Mouse (Mus musculus) hindbrain, embryonic 10.5 days (tissue): ENCODE data around the gene Olfr788. TPM values are rescaled to one million over a fixed set of nuclear protein-coding genes. Genes with fewer than 3 reads are reported as not detected.

Source experiments
- DNase-seq: peaks from one replicate; pipeline ENCODE4 v3.0.0-alpha.2; 2017; ENCODE audit warnings: low spot score
- H3K27ac ChIP-seq: fragments of 300-500 bp; sonication (generic); 2 replicates; pipeline ENCODE4 v1.5.1; 2016; ENCODE audit warnings: mild to moderate bottlenecking, moderate library complexity
- H3K27me3 ChIP-seq: fragments of 300-500 bp; sonication (generic); 2 replicates; pipeline ENCODE4 v1.6.1; 2016; ENCODE audit warnings: mild to moderate bottlenecking; ENCODE audit not compliant: poor library complexity, insufficient read depth, severe bottlenecking
- H3K36me3 ChIP-seq: fragments of 300-500 bp; sonication (generic); 2 replicates; pipeline ENCODE4 v1.6.1; 2016; ENCODE audit warnings: mild to moderate bottlenecking, moderate library complexity
- H3K4me1 ChIP-seq: fragments of 300-500 bp; sonication (generic); replicated peaks from 2 replicates; pipeline ENCODE4 v1.6.1; 2016; ENCODE audit warnings: mild to moderate bottlenecking
- H3K4me3 ChIP-seq: fragments of 300-500 bp; sonication (generic); 2 replicates; pipeline ENCODE4 v1.5.1; 2016; ENCODE audit warnings: mild to moderate bottlenecking, moderate library complexity
- H3K9me3 ChIP-seq: fragments of 300-500 bp; sonication (generic); 2 replicates; pipeline ENCODE4 v1.6.1; 2016; ENCODE audit warnings: mild to moderate bottlenecking, moderate library complexity
- WGBS: fragments of 180-500 bp; shearing (Covaris S2); methylation state at CpG from one replicate; pipeline ENCODE4 v1.1.7; 2016; 5-methylcytosine and 5-hydroxymethylcytosine counted together
- polyA plus RNA-seq: library from polyadenylated mRNA; unstranded; fragments of >200 nt; fragmentation: Nextera tagmentation; extraction: Ambion mirVana; gene quantifications from 2 replicates; pipeline ENCODE4 v1.2.1, GENCODE M21; 2016

The Olfr788 gene
- polyA plus RNA-seq: not detected in 2 replicates

GRCm38 (mm10) chr10:129470698-129471097 lies at the start of gene Olfr788:
TSS of gene Olfr788 (plus strand) at chr10:129470998.
- Histone ChIP-seq H3K4me1 (no peaks in the 10 kb centered on the region), H3K4me3 (no peak within 1 kb of the TSS), H3K27me3 (no peaks in the 10 kb centered on the region), H3K36me3 (no peaks in the 10 kb centered on the region), H3K27ac (no peak within 1 kb of the TSS), H3K9me3 (no peaks in the 10 kb centered on the region)
- no peak for DNase-seq

DNA sequence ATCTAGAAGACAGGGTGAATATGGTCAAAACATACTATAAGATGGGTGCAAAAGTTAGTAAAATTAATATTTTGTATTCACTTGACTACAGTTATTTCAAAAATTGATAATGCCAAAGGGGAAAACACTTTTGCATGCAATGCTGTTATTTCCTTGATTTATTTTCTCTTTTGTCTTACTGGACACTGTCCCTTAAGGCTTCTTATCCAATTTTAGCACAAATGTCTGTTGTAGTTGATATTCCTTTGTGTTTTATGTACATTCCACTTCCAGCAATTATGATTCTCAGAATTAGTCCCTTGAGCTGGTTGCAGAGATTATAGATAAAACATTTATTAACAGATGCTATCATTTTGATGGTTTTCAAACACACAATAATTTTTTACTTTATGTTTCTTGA lies 43.8 kb upstream of the Olfr788 start, which contains the start of gene Olfr786:
Gene Olfr786 (plus strand): TSS at position 301 of the 400 bp plus-strand sequence.
- H3K4me3 ChIP-seq: no peak within 1 kb of the TSS
- H3K27ac ChIP-seq: no peak within 1 kb of the TSS
- H3K27me3 ChIP-seq: no peaks in the 10 kb centered on the region
- no peaks in the 10 kb centered on the region for H3K36me3 ChIP-seq
- H3K4me1 ChIP-seq: no peaks in the 10 kb centered on the region
- no peak for DNase-seq
- no peaks in the 10 kb centered on the region for H3K9me3 ChIP-seq

GRCm38 (mm10) chr10:129461562-129461961 lies 9.2 kb upstream of the Olfr788 start, which contains the start of gene Olfr787:
TSS of gene Olfr787 (plus strand) at chr10:129461862.
- Histone ChIP-seq H3K36me3 (no peaks in the 10 kb centered on the region), H3K27ac (no peak within 1 kb of the TSS), H3K4me3 (no peak within 1 kb of the TSS), H3K9me3 (no peaks in the 10 kb centered on the region), H3K27me3 (no peaks in the 10 kb centered on the region), H3K4me1 (no peaks in the 10 kb centered on the region)
- WGBS: 84% methylated on average over 3 of the region's 3 CpGs
- no peak for DNase-seq

DNA sequence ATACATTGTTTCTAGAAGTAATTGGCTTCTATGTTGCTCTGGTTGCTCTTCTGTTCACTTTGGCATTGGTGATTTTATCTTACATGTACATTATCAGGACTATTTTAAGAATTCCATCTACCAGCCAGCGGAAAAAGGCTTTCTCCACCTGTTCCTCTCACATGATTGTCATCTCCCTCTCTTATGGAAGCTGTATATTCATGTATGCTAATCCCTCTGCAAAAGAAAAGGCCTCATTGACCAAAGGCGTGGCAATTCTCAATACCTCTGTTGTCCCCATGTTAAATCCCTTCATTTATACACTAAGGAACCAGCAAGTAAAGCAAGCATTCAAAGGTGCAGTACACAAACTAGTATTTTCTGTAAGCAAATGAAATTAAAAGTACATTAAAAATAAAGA lies 2.5 kb downstream of the Olfr788 start:
- 81% methylated on average over 2 of the region's 2 CpGs for WGBS
- Histone ChIP-seq H3K27me3 (no peaks in the 10 kb centered on the region), H3K4me3 (no peak overlapping the region), H3K4me1 (no peaks in the 10 kb centered on the region), H3K36me3 (no peaks in the 10 kb centered on the region), H3K9me3 (no peaks in the 10 kb centered on the region), H3K27ac (no peak overlapping the region)
- no peak for DNase-seq

DNA sequence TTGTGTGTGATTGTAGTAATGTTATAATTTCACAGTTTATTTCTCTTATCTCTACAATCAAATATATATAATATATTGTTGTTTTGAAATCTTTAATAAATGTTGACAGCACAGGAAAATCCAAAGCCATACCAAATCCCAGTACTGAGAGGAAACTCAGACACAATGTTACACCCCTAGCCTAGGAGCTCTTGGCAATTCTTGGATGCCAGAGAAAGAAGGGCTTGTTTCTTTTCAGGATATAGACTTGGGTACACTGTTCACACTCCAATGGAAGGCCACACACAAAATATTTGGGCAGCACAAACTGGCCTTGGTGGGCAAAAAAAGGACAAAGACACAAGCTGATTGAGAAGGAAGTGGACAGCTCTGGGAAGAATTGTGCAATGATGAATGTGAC lies 2.9 kb downstream of the Olfr788 start:
- DNase-seq: no peak
- Histone ChIP-seq H3K27me3 (no peaks in the 10 kb centered on the region), H3K4me1 (no peaks in the 10 kb centered on the region), H3K9me3 (no peaks in the 10 kb centered on the region), H3K4me3 (no peak overlapping the region), H3K27ac (no peak overlapping the region), H3K36me3 (no peaks in the 10 kb centered on the region)

- no peaks in the 10 kb centered on the region for H3K9me3 ChIP-seq
- no peak within 1 kb of the TSS for H3K4me3 ChIP-seq
- H3K27ac ChIP-seq: no peak within 1 kb of the TSS
- DNase-seq: no peak
- 69% methylated on average over 2 of the region's 2 CpGs for WGBS
- no peaks in the 10 kb centered on the region for H3K4me1 ChIP-seq
- no peaks in the 10 kb centered on the region for H3K36me3 ChIP-seq
- H3K27me3 ChIP-seq: no peaks in the 10 kb centered on the region
Measured at GRCm38 (mm10) chr10:129484452-129484851, 13.7 kb downstream of the Olfr788 start, which contains the start of gene Olfr789. TSS of gene Olfr789 (plus strand) at chr10:129484752.

GRCm38 (mm10) chr10:129490101-129490500 lies 19.3 kb downstream of the Olfr788 start:
- no peak overlapping the region for H3K4me3 ChIP-seq
- DNase-seq: no peak
- no peak overlapping the region for H3K27ac ChIP-seq
- H3K36me3 ChIP-seq: no peaks in the 10 kb centered on the region
- H3K9me3 ChIP-seq: no peaks in the 10 kb centered on the region
- 76% methylated on average over 2 of the region's 2 CpGs for WGBS
- H3K4me1 ChIP-seq: no peaks in the 10 kb centered on the region
- H3K27me3 ChIP-seq: no peaks in the 10 kb centered on the region

DNA sequence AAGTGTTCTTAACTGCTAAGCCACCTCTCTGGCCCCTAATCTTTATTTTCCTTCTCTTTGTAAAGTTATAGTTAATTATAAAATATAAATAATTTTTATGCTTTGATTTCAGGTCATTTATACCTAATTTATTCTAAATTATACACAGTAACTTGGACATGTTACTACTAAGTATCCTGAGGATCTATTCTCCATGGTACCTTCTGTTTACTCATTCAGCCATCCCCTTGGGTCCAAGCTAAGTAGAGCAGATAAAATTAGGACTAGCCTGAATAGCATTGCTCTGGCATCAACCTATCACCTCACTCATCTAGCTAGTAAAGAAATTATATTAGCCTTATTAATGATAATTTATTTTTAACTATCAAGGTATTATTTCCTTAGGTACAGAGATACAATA lies 27.4 kb downstream of the Olfr788 start, which contains the start of gene Olfr790:
Gene Olfr790 (plus strand): TSS at position 301 of the 400 bp plus-strand sequence.
- no peak within 1 kb of the TSS for H3K4me3 ChIP-seq
- H3K9me3 ChIP-seq: no peaks in the 10 kb centered on the region
- no peaks in the 10 kb centered on the region for H3K27me3 ChIP-seq

GRCm38 (mm10) chr10:129521492-129521891 lies 50.7 kb downstream of the Olfr788 start, which contains the start of gene Olfr791:
TSS of gene Olfr791 (plus strand) at chr10:129521792.
- no peaks in the 10 kb centered on the region for H3K4me1 ChIP-seq
- 76% methylated on average over 3 of the region's 3 CpGs for WGBS

More for the DNA sequence above, 27.4 kb downstream of the Olfr788 start, which contains the start of gene Olfr790:
- no peak within 1 kb of the TSS for H3K27ac ChIP-seq
- no peak for DNase-seq
- H3K4me1 ChIP-seq: no peaks in the 10 kb centered on the region
- H3K36me3 ChIP-seq: no peaks in the 10 kb centered on the region

More at GRCm38 (mm10) chr10:129521492-129521891, 50.7 kb downstream of the Olfr788 start, which contains the start of gene Olfr791:
- Histone ChIP-seq H3K27me3 (no peaks in the 10 kb centered on the region), H3K27ac (no peak within 1 kb of the TSS), H3K9me3 (no peaks in the 10 kb centered on the region), H3K4me3 (no peak within 1 kb of the TSS), H3K36me3 (no peaks in the 10 kb centered on the region)
- DNase-seq: no peak

Other genes starting within 250 kb of the Olfr788 start
- not detected in 2 replicates for gene Olfr774, start 234.8 kb upstream of the Olfr788 start, polyA plus RNA-seq
- gene Olfr775, start 222.6 kb upstream of the Olfr788 start, polyA plus RNA-seq: not detected in 2 replicates
- not detected in 2 replicates for gene Olfr776, start 211.9 kb upstream of the Olfr788 start, polyA plus RNA-seq
- gene Olfr777, start 199.5 kb upstream of the Olfr788 start, polyA plus RNA-seq: 0.10 TPM in 1 of 2 replicates, not detected in the other
- not detected in 2 replicates for gene Olfr780, start 152.9 kb upstream of the Olfr788 start, polyA plus RNA-seq
- not detected in 2 replicates for gene Olfr781, start 142.1 kb upstream of the Olfr788 start, polyA plus RNA-seq
- not detected in 2 replicates for gene Olfr782, start 122.1 kb upstream of the Olfr788 start, polyA plus RNA-seq
- gene Olfr784, start 86.9 kb upstream of the Olfr788 start, polyA plus RNA-seq: 0.08 TPM in 1 of 2 replicates, not detected in the other
- gene Olfr785, start 65.6 kb upstream of the Olfr788 start, polyA plus RNA-seq: not detected in 2 replicates
- not detected in 2 replicates for gene Olfr786, start 43.7 kb upstream of the Olfr788 start, polyA plus RNA-seq
- gene Olfr787, start 9.1 kb upstream of the Olfr788 start, polyA plus RNA-seq: not detected in 2 replicates
- not detected in 2 replicates for gene Olfr789, start 13.8 kb downstream of the Olfr788 start, polyA plus RNA-seq
- not detected in 2 replicates for gene Olfr790, start 27.5 kb downstream of the Olfr788 start, polyA plus RNA-seq
- gene Olfr791, start 50.8 kb downstream of the Olfr788 start, polyA plus RNA-seq: not detected in 2 replicates
- not detected in 2 replicates for gene Olfr792, start 68.2 kb downstream of the Olfr788 start, polyA plus RNA-seq
- gene Olfr794, start 96.7 kb downstream of the Olfr788 start, polyA plus RNA-seq: not detected in 2 replicates
- not detected in 2 replicates for gene Olfr796, start 141.6 kb downstream of the Olfr788 start, polyA plus RNA-seq
- gene Olfr798, start 156.9 kb downstream of the Olfr788 start, polyA plus RNA-seq: not detected in 2 replicates
- not detected in 2 replicates for gene Olfr799, start 166.5 kb downstream of the Olfr788 start, polyA plus RNA-seq
- gene Olfr800, start 186.7 kb downstream of the Olfr788 start, polyA plus RNA-seq: not detected in 2 replicates
- not detected in 2 replicates for gene Olfr801, start 202.9 kb downstream of the Olfr788 start, polyA plus RNA-seq
- gene Olfr802, start 217.2 kb downstream of the Olfr788 start, polyA plus RNA-seq: not detected in 2 replicates
- not detected in 2 replicates for gene Olfr803, start 223.3 kb downstream of the Olfr788 start, polyA plus RNA-seq
- not detected in 2 replicates for gene Olfr804, start 232.2 kb downstream of the Olfr788 start, polyA plus RNA-seq